Mouse (Mus musculus): ENCODE measurements around the gene Gm20843.
"Not testable (repeated sequence)": the region's sequence is repeated elsewhere in the genome, so short reads cannot be mapped to it uniquely, and the experiment has no call there.

The Gm20843 gene

DNA sequence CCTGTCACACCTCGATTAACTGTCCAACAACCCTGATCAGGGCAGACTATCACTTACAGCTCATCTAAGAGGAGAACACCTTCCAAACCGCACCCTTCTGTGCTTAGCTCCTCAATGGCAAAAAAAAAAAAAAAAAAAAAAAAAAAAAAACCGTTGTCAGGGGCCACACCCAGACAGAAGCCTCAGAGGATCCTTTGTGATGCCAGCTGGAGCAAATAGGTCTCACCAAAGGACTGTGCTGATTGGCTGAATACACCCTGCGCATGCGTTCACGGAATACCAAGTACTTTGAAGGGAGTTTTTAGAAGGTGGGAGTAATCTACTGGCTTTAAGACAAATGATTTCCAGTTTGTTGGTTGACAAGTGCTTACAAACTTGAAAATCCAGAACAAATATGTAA is at the start of gene Gm20843:
Gene Gm20843, minus strand, starts transcription at position 101 of the 400 bp plus-strand sequence.
- DNase-seq = not testable (repeated sequence)
